Mouse (Mus musculus) adrenal gland, postnatal 36 days (tissue): Measurements from ENCODE around the gene Adra1b. TPM values are rescaled to one million over a fixed set of nuclear protein-coding genes. Genes with fewer than 3 reads are reported as not detected.
A peak's percentile ranks its signal among the peaks of the same experiment; 100 is the strongest.

Experiments used
- DNase-seq, 2 experiments: peaks; one replicate each; pipeline ENCODE4 v3.0.0; 2021; ENCODE audit warnings: mixed read lengths in 1 of 2
- total RNA-seq, 2 experiments: library from RNA; stranded (reverse); gene quantifications; 2 replicates each; pipeline ENCODE4 v1.2.3; 2021

Gene Adra1b
- total RNA-seq, 2 experiments from 2014 or later = 2.7 to 2.9 TPM

DNA sequence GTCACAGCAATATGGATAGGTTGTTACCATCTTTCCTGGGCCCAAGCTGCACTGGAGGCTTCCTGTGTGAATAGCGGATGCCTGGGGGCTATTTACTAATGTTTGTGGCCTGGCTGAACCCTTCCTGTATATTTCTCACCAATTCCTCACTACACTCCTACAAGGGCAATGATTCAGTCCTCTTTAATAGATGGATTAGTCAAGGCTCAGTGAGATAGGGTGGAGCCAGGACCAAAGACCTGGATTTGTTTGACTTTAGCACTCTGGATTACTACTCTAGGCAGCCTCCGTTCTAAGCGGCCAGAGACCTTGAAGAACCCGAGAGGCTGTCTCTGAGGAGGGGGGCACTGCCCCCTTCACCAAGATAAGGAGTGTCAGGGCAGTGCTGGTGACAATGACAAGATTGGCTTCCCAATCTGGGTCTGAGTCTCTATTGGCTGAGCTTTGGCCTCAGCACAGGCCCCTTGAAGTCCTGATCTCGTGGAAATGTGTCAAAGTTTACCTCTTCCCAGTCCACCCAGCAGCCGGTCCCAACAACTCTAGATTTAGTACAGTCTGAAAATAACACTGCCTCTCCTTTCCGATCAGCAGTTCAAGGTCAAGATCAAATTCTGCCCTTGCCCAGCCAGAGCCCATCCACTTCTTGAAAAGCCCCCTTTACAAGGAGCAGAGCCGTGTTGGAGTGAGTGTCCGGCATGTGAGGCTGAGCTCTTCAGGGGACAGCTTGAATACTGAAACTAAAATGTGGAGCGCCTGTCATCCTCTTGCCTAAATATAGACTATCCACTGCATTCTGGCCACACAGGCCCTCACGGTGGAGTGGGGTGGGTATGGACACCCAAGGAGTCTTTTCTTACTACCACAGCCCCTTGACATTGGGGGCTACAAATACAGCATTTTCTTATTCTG, 80.2 kb downstream of the Adra1b start:
- DNase-seq = no peak

DNA sequence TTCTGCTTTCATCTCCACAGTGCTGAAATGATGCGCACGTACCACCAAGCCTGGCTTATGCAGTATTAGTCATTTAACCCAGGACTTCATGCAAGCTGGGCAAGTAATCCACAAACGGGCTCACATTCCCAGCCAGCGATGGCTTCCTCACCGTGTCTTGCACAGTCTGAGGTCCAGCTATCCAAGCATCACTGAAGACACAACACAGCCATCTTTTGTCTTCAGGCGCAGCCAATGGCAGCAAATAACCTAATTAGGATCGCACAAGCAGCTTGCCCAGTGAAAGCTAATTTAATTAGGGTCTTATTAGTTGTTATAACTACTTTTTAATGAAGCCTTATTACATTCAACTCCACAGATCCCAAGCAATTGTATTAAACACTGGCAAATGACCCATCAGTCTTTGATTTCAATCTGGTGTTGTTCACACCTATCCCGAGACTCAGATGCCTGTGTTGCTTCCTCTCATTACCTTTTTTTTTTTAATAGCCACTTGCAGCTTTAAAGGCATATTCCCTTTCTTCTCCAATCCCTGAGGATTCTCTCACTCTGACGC, 83.6 kb downstream of the Adra1b start:
- DNase-seq = no peak

DNA sequence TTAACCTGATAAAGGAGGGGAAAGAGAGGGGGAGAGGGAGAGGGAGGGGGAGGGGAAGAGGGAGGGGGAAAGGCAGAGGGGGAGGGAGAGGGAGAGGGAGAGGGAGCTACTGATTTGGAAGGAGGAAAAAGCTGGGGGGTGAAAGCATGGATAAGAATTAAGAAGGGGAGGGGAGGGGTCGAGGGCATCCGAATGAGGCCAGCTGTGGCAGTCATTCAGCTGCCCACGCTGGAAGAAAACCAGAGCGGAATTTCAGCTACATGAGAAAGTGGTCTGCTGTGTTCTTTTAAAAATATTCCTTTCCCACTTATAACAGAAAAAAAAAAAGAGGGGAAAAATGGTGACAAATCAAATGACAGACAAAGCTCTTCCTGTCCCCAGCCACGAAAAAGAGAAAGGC, 88.5 kb downstream of the Adra1b start:
- no peak for DNase-seq

DNA sequence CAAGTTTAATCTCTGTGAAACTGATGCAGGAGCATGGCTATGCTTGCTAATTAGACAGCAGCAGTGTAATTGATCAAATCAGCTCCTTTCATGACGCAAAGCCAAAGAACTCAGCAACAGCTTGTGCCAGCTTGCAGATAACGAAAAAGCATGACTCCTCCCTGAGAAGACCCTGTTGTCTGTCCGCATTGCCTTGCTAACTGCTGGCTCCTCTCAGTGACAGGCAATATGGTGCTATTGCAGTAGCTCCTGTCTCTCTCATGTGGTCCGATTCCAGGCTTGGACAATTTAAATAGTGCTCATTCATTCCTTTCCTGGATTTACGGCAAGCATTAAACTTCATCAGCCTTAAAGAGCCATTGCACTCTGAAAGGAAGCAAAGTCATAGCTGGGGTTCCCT, 93.3 kb downstream of the Adra1b start:
- no peak for DNase-seq

DNA sequence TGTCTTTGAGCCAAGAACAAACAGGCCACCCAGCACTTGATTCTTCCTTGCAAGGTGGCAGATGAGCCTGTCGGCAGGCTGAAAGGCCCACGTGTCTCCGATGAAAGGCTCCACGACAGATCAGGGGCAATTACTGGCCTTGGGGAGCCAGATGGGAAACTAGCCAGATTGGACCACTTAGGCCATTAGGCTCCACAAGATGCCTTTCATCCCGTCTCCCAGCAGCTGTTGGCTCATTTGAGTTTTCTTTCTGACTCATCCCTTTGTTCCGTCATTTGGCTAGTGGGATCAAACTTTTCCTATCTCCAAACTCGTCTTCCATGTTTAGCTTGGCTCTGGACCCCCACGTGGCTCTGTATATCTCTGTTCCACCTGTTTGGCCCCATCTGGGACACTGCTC, 105.0 kb downstream of the Adra1b start:
- no peak for DNase-seq

DNA sequence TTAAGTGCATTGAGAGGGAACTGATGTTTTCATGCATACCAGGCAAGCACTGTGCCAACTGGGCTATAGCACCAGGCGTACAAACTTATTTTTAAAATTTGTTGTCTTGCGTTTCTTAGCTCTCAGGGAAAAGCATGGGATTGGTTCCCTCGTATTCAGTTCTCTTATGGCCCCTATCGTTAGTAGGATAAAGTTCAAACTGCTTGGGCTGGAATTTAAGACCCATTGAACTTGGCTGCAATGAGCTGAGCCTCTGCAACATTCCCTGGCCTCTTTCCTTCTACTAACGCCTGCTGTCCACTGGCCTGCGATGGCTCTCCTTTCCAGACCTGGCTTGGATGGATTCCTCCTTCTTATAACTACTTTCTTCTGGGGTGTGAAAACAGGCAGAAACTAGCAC, 110.6 kb downstream of the Adra1b start:
- DNase-seq = peak in 1 of 2 experiments; percentile 7

DNA sequence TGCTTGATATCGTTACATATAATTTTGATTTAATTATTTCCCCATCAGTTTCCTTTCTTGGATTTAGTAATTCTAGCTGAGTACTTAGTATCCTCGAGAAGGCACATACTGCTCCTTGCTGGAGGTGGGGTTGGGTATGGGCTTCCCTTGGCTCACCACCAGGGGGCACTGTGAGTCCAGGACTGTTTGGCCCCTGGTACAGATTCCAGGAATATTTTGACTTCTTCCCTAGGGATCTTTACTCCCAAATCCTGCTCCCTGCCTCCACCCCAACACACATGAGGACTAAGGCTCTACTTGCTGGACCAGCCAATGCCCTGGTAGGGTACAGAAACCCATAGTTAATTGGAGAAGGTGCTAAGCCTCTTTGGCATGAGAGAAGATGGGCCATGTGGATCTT, 117.2 kb downstream of the Adra1b start:
- peak; percentile 85 to 87 for DNase-seq

DNA sequence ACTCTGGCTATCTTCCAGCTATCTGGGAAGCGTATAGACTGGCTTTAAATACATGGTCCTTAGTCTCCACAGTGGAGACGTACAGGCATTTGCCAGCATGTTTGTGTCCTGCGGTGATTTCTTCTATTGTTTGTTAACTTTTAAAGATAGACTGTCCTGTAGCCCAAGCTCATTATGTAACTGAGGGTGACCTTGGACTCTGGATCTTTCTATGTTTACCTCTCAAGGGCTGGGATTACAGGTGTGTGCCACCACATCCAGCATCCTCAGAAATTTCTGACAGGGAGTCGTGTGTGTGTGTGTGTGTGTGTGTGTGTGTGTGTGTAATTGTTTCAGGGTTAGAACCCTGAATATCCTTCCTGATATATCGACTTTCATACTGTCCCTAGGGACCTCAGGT, 117.9 kb downstream of the Adra1b start:
- no peak for DNase-seq

DNA sequence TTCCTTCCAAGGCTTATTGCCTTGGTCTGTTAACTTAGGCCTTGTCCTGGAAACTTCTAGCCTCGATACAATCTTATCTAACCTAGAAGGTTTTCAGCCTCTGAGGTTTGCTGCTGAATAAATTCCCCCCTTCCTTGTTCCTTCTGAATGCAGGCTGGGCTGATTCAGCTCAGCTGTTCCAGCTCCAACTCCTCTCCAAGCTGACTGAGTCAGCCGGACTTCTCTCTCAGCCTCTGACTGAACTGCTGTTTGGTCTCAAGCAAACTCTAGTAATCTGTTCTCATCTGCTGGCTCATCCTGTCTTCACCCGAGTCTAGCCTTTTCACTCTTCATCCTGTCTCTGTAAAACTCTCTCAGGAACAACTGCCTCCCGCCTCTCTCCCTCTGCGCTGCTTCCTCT, 121.5 kb downstream of the Adra1b start:
- DNase-seq = no peak

DNA sequence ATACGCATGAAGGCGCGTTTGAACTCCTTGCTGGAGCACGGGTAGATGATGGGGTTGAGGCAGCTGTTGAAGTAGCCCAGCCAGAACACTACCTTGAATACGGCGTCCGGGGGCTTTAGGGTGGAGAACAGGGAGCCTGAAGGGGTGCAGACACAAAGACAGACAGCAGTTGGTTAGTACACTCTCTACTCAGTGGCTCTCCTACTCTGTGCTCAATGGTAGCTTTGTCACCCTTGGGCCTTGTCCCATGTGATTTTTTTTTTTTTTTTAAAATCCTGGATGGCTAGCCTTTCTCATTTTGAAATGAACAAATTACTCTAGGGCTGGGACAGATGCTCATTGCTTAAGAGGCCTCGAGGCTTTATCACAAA, 124.7 kb downstream of the Adra1b start:
- DNase-seq = no peak

DNA sequence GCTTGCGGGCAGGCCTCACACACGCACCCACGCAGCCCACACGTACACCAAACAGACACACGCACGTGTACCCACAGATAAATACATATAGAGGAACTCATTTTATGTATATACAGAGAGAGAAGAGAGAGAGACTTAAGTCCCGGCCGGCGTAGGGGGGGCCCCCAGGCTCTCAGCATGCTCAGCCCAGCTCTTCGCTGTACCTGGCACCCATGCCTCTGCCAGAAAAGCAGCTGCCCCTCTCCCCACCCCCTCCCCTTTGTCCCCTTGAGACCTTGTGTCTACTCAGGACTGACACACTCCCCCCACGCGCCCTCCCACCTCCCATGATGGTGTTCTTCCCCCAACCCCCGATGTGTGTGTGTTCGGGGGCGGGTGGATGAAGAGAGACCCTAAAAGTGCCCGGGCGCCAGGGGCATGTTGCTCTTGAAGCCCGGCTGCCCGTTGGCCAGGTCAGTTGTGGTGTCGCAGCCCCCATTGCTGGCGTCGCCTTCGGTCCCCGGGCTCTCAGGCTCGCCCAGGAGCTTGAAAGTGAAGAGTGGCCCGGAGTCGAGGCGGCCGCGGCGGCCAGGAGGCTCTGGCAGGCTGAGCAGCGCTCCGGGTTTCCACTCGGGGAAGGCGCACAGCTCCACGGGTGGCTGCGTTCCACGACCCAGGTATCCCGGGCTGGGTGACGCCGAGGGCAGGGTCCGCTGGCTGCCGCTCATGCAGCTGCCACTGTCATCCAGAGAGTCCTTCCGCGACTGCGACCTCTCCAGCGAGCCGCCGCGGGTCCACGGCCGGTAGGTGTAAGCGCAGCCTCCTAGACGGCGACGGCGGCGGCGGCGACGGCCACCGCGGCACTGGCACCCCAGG, 125.3 kb downstream of the Adra1b start:
- peak; percentile 31 to 33 for DNase-seq

DNA sequence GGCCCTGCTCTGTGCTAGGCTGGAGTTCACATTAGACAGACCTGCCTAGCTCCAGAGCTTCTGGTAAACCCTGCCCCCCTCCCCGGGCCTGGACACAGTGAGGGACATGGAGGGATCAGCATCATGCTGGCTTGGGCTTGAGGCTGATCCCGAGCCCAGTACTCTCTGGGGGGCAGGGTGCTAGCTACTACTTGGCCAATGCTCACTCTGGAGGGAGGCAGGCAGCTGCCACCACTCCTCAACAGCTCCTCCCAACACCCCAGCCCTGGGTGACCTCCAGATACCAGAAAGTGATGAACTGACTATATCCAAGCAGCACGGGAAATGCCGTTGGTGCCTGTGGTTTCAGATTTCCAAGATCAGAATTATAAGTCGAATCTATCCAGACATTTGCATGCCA, 127.3 kb downstream of the Adra1b start:
- peak in 1 of 2 experiments; percentile 11 for DNase-seq

DNA sequence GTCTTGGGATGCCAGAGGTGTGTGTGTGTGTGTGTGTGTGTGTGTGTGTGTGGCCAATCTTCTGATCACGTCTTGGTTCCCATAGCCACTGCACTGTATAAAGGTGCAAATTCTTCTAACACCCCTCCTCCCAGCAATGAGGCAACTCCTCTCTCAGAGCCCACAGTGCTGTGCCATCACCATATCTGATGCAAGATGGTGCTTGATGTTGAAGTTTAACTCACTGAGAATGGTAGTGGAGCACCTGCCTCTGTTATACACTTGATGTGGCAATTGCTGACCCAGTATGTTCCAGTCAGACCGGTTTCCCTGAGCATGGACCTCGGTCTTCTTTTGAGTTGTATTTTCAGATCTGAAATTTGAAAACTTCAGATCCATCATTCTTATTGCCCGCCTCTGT, 130.9 kb downstream of the Adra1b start:
- no peak for DNase-seq

DNA sequence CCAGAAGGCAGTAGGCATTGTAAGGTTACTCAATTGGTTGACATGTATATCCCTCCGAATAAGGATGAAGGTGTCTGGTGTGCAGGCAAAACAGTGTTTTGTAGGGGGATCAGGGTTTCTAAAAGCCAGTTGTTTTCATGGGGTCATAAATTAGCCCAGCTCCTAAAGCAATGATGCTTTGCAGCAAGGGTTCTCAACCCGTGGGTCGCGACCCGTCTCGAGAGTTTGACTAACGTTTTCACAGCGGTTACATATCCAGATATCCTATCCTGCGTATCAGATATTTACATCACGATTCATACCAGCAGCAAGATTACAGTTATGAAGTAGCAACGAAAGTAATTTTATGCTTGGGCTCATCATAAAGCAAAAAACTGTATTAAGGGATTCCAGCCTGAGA, 133.3 kb downstream of the Adra1b start:
- DNase-seq = no peak

DNA sequence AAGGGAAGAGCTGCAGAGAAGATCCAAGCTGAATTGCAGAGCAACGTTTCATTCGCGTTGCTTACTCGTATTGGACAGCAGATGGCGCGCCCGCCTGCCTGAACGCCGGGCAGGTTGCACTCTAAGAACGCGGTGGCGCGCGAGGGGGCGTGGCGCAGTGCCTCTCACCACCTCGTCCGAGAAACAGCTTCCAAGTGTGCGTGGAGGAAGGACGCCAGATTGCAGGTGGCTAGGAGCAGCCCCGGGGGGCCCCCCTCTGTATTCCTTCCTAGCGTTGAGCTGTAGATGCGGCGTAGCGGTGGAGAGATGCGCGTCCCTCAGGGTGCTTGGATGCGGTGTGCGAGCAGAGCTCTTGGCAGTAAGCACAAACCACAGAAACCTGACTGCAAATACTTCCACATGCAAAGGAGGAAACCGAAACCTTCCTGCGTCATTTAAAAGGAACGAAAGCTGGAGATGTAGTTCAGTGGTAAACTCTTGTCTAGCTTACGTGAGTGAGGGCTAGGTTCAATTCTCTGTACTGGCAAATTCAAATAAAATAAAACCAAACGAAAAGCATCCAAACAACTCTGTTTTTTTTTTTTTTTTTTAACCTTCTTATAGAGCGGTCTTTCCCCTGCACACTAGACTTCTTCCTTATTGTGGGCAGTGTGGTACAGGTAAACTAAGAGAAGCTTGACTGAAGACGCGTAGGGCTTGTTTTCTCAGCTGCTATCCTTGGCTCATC, 133.9 kb downstream of the Adra1b start:
- DNase-seq = peak; percentile 79 to 84

DNA sequence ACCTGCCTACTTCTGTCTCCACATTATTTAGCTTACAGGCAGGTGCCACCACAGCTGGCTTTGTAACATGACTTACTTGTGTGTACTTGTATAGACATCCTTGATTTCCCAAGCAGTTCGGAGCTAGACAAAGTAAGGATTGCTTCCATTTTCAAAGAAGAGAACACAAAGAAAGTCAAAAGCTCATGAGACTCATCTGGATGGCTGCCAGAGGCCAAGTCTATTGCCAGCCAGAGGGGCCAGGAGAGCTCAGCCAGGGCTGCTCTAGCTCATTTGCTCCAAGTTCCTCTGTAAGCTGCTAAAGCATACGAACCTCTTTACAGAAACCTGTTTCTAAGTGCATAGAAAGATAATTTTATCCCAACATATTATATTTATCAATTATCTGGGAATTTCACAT, 142.6 kb downstream of the Adra1b start:
- peak in 1 of 2 experiments; percentile 12 for DNase-seq

DNA sequence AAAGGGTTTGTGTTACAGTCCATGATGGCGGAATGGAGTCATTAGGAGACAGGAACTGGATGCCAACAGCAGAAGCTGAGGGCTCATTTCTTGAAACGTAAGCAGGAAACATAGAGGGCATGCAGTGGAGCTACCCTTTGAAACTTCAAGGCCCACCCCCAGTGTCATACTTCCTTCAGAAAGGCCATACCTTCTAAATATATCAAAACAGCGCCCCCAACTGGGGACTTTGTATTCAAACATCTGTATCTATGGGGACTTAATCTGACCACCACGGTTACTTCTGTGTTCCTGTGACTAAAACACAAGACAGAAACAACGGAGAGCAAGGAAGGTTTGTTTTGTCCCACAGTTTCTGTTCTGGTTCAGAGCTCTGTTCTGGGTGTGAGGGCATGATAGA, 145.6 kb downstream of the Adra1b start:
- DNase-seq = no peak

DNA sequence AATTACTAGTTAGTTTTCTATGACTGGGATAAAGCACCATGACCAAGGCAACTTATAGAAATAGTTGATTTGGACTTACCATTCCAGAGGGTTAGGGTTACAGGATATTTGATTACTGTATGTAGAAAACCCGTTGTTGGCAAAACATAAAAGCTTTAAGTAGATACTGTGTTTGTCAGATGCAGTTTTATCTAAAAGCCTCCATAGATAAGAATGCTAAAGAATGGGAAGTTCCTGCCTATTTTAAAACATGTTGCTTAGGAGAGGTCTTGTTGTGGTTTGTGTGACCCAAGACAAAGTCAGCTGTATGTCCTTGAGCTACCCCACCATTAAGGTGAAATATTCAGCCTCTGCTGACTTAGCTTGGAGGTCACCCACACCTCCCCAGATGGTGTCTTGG, 146.4 kb downstream of the Adra1b start:
- DNase-seq = no peak

DNA sequence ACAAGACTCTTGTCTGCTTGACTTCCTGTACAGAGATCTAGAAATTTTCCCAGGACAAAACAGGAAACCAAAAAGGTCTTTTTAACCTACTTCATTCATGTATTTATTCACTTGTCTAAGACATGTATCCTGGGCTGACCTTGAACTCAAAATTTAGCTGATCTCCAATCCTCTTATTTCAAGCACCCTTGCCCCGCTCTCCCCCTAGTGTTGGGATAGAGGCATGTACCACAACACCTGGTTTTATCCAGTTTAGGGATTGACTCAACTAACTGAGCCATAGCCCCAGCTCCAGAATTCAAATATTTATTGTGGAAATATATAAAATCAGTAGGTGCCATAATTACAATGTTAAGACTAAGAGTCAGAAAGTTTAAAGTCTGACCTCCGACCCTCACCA, 149.5 kb downstream of the Adra1b start:
- peak in 1 of 2 experiments; percentile 13 for DNase-seq

DNA sequence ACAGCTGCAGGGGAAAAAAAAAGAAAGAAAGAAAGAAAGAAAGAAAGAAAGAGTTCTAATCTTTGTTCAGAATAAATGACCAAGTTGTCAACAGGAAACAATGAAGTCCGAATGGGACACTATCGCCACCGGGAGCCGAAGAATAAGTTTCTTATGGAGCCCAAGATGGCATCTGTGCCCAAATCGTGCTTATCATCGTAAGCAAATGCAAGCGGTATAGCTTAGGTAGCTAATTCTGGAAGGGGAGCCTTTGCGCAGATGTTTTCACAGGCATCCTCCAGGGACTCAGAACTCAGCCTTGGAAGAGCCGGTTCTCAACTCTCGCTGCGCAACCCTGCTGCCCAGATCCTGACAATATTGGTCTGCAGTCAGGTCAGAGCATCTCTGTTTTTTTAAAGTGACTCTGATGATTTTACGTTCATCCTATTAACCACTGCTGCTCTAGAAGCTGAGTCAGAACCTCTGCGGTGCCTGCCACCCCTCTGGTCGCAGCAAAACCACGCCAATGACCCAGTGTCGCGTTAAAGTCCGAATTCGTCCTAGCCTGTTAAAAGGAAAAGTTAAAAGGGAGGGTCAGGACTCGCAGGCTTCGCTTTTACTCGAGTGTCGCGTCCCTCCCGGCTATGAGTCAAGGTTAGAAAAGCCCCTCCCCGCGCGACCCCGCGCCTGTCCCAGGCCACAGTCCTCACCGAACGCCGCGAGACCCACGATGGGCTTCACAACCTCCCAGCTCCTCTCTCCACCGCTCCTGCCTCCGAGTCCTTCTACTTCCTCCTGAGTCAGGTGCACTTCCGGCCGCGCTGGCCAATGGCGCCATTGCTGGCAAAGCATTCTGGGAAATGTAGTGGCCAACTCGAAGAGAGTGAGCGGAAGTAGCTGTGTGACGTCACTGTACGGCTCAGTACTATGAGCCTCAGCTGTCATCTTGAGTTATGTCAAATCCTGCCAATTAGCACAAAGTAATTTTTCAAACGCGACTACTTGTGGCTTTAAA, 153.5 kb downstream of the Adra1b start, which contains the start of gene Ttc1:
Gene Ttc1, minus strand, starts transcription at position 776 of the 994 bp plus-strand sequence.
- peak; percentile 97 to 98 for DNase-seq
